Mouse (Mus musculus) bone marrow macrophage, adult 2 months (primary cell): ENCODE measurements around the gene Sdccag8. TPM values are rescaled to one million over a fixed set of nuclear protein-coding genes. Genes with fewer than 3 reads are reported as not detected.

Experiments used
- H3K27ac ChIP-seq: 2 replicates; pipeline ENCODE4 v1.5.1; 2012; ENCODE audit warnings: low read depth, low read length; ENCODE audit not compliant: insufficient read depth
- H3K4me1 ChIP-seq: 2 replicates; pipeline ENCODE4 v1.6.1; 2012; ENCODE audit warnings: low read length; ENCODE audit not compliant: control insufficient read depth, insufficient read depth
- H3K4me3 ChIP-seq: 2 replicates; pipeline ENCODE4 v1.5.1; 2012; ENCODE audit warnings: mild to moderate bottlenecking, low read length, moderate library complexity; ENCODE audit not compliant: insufficient read depth
- CTCF ChIP-seq: IDR thresholded peaks from 2 replicates; pipeline ENCODE4 v1.5.1; 2012; ENCODE audit warnings: low read depth, mild to moderate bottlenecking, low read length, moderate library complexity
- POLR2A ChIP-seq: IDR thresholded peaks from 2 replicates; pipeline ENCODE4 v1.6.1; 2012; ENCODE audit warnings: mild to moderate bottlenecking, low read depth, low read length, borderline replicate concordance
- polyA plus RNA-seq: library from polyadenylated mRNA; stranded (reverse); fragments of >200 nt; gene quantifications from 2 replicates; pipeline ENCODE4 v1.2.4, GENCODE M21; 2012; ENCODE audit not compliant: missing spikeins, insufficient read depth, insufficient read length

Gene Sdccag8
- polyA plus RNA-seq, 1 experiment, result 26.0 TPM

GRCm38 (mm10) chr1:176992517-176992916 is 178.1 kb downstream of the Sdccag8 start:
- Histone ChIP-seq H3K4me1 (peaks cover 27% of the 10 kb centered on the region), H3K27ac (no peak overlapping the region), H3K4me3 (no peak overlapping the region)
- TF ChIP-seq POLR2A, result no peak

DNA sequence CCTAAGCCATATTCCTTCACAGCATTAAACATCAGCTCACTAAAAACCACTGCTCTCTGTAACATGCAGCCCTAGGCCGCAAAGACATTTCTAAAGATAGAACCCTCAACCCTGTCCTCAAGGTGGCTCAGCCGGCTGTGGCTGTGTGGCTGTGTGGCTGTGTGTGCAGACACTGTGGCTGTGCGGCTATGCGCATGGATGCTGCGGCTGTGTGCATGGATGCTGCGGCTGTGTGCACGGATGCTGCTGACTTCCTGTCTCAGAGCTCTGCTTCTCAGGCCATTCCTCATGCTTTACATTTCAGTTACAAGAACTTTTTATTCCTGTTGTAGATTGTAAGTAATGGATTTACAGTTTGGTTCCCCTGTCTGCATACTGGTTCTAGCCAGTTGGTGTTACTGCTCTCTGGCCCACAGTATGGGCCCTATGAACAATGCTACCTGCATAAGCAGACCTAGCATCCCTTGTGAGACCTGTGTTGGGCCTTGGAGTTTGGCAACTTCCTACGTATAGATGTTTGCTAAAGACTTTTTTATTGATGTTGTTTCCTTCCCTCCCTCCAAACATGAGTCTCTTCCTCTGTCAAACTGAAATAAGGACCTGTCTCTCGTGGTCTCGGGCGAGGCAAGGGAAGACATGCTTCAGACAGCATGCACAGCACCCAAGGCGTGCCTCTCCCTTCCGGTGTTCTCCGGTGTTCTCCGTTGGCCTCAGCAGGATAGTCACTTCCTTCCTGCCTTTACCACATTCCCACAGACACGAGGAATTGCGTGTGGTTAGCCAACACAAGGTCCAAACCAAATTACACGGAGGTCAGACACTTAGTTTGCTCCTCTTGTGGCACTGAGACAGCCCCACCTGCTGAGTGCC is 178.9 kb downstream of the Sdccag8 start:
- Histone ChIP-seq H3K4me1 (peaks cover 27% of the 10 kb centered on the region), H3K4me3 (no peak overlapping the region), H3K27ac (no peak overlapping the region)
- TF ChIP-seq POLR2A (no peak), CTCF (no peak)

DNA sequence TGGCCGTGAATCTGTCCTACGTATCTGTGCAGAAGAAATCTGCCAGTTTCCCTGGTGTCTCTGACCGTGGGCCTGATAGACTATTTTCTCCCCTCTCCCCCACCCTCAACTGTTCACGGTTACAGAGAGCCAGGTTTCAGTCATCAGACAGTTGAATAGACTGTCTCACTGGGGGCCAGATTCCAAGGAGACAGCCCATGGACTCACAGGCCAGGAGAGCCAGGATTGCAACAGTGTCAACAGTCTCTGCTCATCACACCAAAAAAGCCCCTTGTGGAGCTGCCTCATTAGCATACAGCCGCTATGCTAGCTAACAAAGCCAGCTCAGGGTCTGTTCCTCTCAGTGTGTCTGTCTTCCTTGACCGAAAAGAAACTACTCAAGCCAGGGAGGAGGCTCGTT is 179.6 kb downstream of the Sdccag8 start:
- H3K27ac ChIP-seq, result no peak overlapping the region
- TF ChIP-seq POLR2A (no peak), CTCF (no peak)
- no peak overlapping the region for H3K4me3 ChIP-seq
- peaks cover 27% of the 10 kb centered on the region for H3K4me1 ChIP-seq

GRCm38 (mm10) chr1:176994707-176995418 is 180.4 kb downstream of the Sdccag8 start:
- peaks cover 27% of the 10 kb centered on the region for H3K4me1 ChIP-seq
- no peak overlapping the region for H3K27ac ChIP-seq
- no peak overlapping the region for H3K4me3 ChIP-seq
- TF ChIP-seq POLR2A, result no peak
- TF ChIP-seq CTCF, result no peak

- no peak overlapping the region for H3K4me3 ChIP-seq
- no peak overlapping the region for H3K27ac ChIP-seq
- peaks cover 27% of the 10 kb centered on the region for H3K4me1 ChIP-seq
- TF ChIP-seq CTCF, result no peak
- TF ChIP-seq POLR2A, result no peak
These were observed 180.9 kb downstream of the Sdccag8 start for GRCm38 (mm10) chr1:176995419-176995775.

- peaks cover 27% of the 10 kb centered on the region for H3K4me1 ChIP-seq
- H3K4me3 ChIP-seq, result no peak overlapping the region
- H3K27ac ChIP-seq, result peak overlapping the region; percentile 16; the same call in 1 of the 2 replicates
These were observed 181.7 kb downstream of the Sdccag8 start for GRCm38 (mm10) chr1:176996166-176996565.

GRCm38 (mm10) chr1:176996630-176997201 is 182.3 kb downstream of the Sdccag8 start:
- Histone ChIP-seq H3K4me3 (peak overlapping the region; percentile 45; the same call in 1 of the 2 replicates), H3K4me1 (peaks cover 31% of the 10 kb centered on the region), H3K27ac (peak overlapping the region; percentile 59)
- no peak for TF ChIP-seq CTCF
- no peak for TF ChIP-seq POLR2A

More at GRCm38 (mm10) chr1:176996166-176996565, 181.7 kb downstream of the Sdccag8 start:
- no peak for TF ChIP-seq CTCF
- no peak for TF ChIP-seq POLR2A

- Histone ChIP-seq H3K27ac (peak overlapping the region; percentile 59; the same call in 1 of the 2 replicates), H3K4me3 (no peak overlapping the region), H3K4me1 (peaks cover 32% of the 10 kb centered on the region)
- TF ChIP-seq POLR2A (no peak), CTCF (no peak)
These were observed 182.8 kb downstream of the Sdccag8 start for GRCm38 (mm10) chr1:176997254-176997653.

DNA sequence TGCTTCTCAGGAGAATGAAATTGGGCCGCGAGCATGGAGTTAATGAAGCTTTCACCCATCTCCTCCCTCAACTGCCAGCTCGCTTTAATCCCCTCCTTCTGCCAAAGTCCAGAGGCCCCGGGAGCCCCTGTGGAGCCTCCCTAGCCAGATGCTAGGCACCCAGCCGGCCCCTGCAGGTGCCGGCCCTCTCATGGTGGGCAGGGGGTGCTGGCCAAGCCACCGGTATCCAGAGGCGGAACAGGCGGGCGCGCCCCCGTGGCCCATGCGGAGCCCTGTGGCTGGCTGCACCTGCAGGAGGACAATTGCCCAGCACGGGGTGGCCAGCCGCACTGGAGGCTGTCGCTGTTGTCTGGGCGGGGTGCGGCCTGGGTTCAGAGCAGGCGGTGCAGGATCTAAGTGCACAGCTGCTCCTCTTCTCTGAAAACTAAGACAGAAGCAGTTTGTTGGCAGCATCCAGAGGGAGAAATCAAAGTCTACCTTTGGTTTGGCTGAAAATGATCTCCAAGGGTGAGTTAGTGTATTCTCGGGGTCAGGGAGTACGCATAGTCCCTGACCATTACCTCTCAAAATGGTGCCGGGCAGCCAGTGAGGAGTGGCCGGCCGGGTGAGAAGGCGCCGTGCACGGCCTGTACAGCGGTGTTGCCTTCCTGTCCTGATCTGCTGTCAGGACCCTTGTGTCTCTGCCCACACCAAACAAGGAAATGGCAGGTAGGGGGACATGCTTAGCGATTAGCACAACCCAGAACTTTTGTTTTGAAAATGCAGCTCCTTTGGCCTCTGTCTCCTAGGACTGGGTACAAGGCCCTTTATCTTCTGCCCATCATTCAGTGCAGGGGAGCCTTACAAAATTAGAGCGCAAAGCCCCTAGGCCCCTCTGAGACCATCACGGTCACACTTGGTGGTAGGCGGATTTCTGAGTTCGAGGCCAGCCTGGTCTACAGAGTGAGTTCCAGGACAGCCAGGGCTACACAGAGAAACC is 183.5 kb downstream of the Sdccag8 start:
- TF ChIP-seq CTCF, result no peak
- no peak for TF ChIP-seq POLR2A
- no peak overlapping the region for H3K27ac ChIP-seq
- H3K4me3 ChIP-seq, result no peak overlapping the region
- peaks cover 32% of the 10 kb centered on the region for H3K4me1 ChIP-seq

GRCm38 (mm10) chr1:176999011-176999410 is 184.6 kb downstream of the Sdccag8 start:
- no peak for TF ChIP-seq POLR2A
- no peak for TF ChIP-seq CTCF
- no peak overlapping the region for H3K4me3 ChIP-seq
- no peak overlapping the region for H3K27ac ChIP-seq
- peaks cover 22% of the 10 kb centered on the region for H3K4me1 ChIP-seq
